Mouse (Mus musculus) spleen, adult 2 months (tissue): ENCODE data around the gene Dip2b. TPM values are rescaled to one million over a fixed set of nuclear protein-coding genes. Genes with fewer than 3 reads are reported as not detected.
A peak's percentile ranks its signal among the peaks of the same experiment; 100 is the strongest.

Experiments used
- DNase-seq, 2 experiments: peaks; one replicate each; pipeline versions ENCODE4 v3.0.0 to v3.0.0-alpha.2; 2012 to 2021; ENCODE audit warnings: low spot score in 2 of 2, low read depth in 1 of 2
- H3K27ac ChIP-seq: fragments of 200-500 bp; 2 replicates; pipeline ENCODE4 v1.5.1; 2012; ENCODE audit warnings: low read length, inconsistent platforms; ENCODE audit not compliant: insufficient read depth
- H3K27me3 ChIP-seq: fragments of 200-500 bp; 2 replicates; pipeline ENCODE4 v1.6.1; 2012; ENCODE audit warnings: mild to moderate bottlenecking, moderate library complexity, low read length, inconsistent platforms; ENCODE audit not compliant: control insufficient read depth, insufficient read depth
- H3K36me3 ChIP-seq: fragments of 200-500 bp; 2 replicates; pipeline ENCODE4 v1.6.1; 2012; ENCODE audit warnings: mild to moderate bottlenecking, low read length, inconsistent platforms; ENCODE audit not compliant: control insufficient read depth, insufficient read depth
- H3K4me1 ChIP-seq: fragments of 200-500 bp; 2 replicates; pipeline ENCODE4 v1.6.1; 2011; ENCODE audit warnings: inconsistent platforms; ENCODE audit not compliant: control insufficient read depth, insufficient read depth, insufficient read length
- H3K4me3 ChIP-seq: fragments of 200-500 bp; 2 replicates; pipeline ENCODE4 v1.5.1; 2011; ENCODE audit warnings: mild to moderate bottlenecking, inconsistent platforms; ENCODE audit not compliant: insufficient read depth, insufficient read length; ENCODE audit errors: extremely low read depth
- CTCF ChIP-seq: fragments of 200-500 bp; IDR thresholded peaks from 2 replicates; pipeline ENCODE4 v1.5.1; 2011; ENCODE audit warnings: mild to moderate bottlenecking, inconsistent platforms; ENCODE audit not compliant: insufficient read depth, insufficient read length, insufficient replicate concordance; ENCODE audit errors: extremely low read depth
- POLR2A ChIP-seq: fragments of 200-500 bp; IDR thresholded peaks from 2 replicates; pipeline ENCODE4 v1.6.1; 2011; ENCODE audit warnings: low read depth, low read length, inconsistent platforms
- WGBS: fragments of 180-500 bp; shearing (Covaris S2); methylation state at CpG from one replicate; pipeline ENCODE4 v1.1.7; 2018; 5-methylcytosine and 5-hydroxymethylcytosine counted together
- polyA plus RNA-seq: library from polyadenylated mRNA; depleted of rRNA; stranded (reverse); fragments of >200 nt; gene quantifications from 2 replicates; pipeline ENCODE4 v1.2.3, GENCODE M21; 2012

Dip2b gene
- polyA plus RNA-seq, 1 experiment = 12.2 TPM

DNA sequence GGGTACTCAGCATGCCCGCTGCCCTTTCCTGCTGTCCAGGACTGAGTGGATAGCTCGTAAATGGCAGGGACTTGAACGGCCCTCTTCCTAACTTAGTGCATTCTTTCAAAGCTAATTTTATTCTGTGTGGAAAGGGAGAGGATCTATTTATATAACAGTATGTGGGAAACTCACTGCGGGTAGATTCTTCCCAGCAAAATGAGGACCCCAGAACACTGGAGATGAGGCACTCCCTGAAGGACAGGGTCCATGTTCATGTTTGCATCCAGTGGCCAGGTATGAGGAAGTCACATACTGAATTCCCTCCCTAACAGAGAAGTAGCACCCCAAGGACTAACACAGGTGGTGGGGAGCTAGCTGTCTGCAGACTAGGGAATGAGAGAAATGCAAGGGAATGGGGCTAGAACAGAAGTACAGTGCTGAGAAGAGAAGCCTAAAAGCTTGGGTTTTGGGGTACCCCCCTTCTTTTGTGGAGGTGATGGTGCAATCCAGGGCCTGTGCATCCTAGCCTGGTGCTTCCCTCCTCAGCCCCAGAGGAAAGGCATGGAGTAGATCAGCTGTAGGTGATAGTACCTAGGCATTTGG, 164.1 kb downstream of the Dip2b start:
- Histone ChIP-seq H3K36me3 (peaks cover 43% of the 10 kb centered on the region), H3K4me3 (no peak overlapping the region), H3K27me3 (no peaks in the 10 kb centered on the region), H3K4me1 (no peaks in the 10 kb centered on the region; the same call in 1 of the 2 replicates), H3K27ac (no peak overlapping the region)
- DNase-seq = no peak
- WGBS = 96% methylated on average over 4 of the region's 4 CpGs
- TF ChIP-seq POLR2A (no peak), CTCF (no peak)

DNA sequence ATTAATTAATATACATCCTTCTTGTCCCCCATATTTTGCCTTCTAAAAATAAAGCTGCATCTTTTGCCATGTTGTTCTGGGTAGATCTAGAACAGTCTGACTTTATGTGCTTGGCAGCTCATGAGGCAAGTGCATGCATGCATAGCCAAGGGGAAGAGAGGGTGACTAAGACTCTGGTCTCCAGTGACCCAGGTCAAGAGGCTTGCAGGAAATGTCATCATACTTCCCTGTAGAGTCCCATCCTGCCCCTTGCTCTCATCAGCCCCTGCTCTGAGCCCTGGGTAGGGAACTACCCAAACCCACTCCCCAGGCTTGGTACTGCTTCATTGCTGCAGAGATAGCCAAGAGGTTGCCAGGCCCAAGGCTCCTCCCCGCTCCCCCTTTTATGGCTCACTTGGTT, 166.1 kb downstream of the Dip2b start:
- H3K36me3 ChIP-seq = peaks cover 44% of the 10 kb centered on the region
- H3K27me3 ChIP-seq = no peaks in the 10 kb centered on the region
- H3K4me3 ChIP-seq = no peak overlapping the region
- TF ChIP-seq CTCF = no peak
- 100% methylated on average over 1 of the region's 1 CpGs for WGBS
- no peak for DNase-seq
- no peaks in the 10 kb centered on the region; the same call in 1 of the 2 replicates for H3K4me1 ChIP-seq
- 0 out of 2 replicates have a peak overlapping the region, but pooled peaks have one; percentile 42 for H3K27ac ChIP-seq

DNA sequence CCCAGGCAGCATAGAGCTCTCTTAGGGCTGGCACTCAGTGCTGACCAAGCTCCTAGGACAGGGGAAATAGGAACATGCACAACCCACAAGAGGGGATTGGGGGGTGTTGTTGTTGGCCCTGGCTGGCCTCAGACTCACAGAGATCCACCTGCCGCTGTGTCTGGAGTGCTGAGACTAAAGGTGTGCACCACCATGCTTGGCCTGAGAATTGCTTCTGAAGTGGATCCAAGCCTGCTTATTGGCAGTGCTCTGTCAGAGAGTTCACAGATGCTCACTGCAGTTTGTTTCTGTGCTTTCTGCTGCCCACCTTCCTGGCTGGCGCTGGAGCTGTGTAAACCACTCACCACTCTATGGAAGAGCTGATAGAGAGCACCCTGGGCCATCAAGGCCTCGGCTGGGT, 171.5 kb downstream of the Dip2b start:
- 96% methylated on average over 3 of the region's 3 CpGs for WGBS
- Histone ChIP-seq H3K27ac (no peak overlapping the region), H3K36me3 (peaks cover 43% of the 10 kb centered on the region), H3K4me1 (no peaks in the 10 kb centered on the region), H3K27me3 (no peaks in the 10 kb centered on the region), H3K4me3 (no peak overlapping the region)
- TF ChIP-seq POLR2A (no peak), CTCF (no peak)
- DNase-seq = no peak

DNA sequence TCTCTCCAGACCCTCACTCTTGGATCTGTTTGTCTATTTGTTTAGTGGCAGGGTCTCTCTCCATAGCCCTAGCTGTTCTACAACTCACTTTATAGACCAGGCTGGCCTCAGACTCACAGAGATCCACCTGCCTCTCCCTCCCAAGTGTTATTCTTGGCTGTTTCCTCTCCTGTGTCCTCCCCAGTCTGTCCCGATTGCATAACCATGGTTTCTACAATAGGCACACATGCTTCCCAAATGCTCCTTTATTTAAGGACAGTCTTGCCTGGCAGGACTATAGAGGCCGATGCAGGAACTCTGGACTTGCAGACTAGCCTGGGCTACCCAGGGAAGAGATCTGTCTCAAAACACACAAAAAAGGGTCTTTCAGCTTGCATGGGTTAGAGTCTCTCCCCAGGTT, 174.9 kb downstream of the Dip2b start:
- TF ChIP-seq CTCF (no peak), POLR2A (no peak)
- no peaks in the 10 kb centered on the region for H3K27me3 ChIP-seq
- H3K27ac ChIP-seq = no peak overlapping the region
- H3K4me1 ChIP-seq = no peaks in the 10 kb centered on the region
- no peak overlapping the region for H3K4me3 ChIP-seq
- 90% methylated on average over 2 of the region's 2 CpGs for WGBS
- peaks cover 39% of the 10 kb centered on the region for H3K36me3 ChIP-seq
- no peak for DNase-seq

DNA sequence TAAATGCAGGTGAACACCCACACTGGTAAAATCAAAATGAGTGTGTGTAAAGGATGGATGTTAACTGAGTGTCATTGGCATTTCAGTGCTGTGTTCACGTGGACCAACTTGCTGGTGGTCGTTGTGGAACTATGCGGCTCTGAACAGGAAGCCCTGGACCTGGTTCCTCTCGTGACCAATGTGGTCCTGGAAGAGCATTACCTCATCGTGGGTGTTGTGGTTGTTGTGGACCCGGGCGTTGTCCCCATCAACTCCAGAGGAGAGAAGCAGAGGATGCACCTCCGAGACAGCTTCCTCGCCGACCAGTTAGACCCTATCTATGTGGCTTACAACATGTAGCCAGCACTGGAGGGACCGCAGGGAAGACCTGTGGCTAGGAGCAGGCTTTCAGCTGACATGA, 176.6 kb downstream of the Dip2b start:
- no peaks in the 10 kb centered on the region for H3K4me1 ChIP-seq
- WGBS = 73% methylated on average over 11 of the region's 11 CpGs
- no peak overlapping the region for H3K27ac ChIP-seq
- no peaks in the 10 kb centered on the region for H3K27me3 ChIP-seq
- no peak for DNase-seq
- peaks cover 30% of the 10 kb centered on the region for H3K36me3 ChIP-seq
- TF ChIP-seq CTCF (no peak), POLR2A (no peak)
- H3K4me3 ChIP-seq = no peak overlapping the region

DNA sequence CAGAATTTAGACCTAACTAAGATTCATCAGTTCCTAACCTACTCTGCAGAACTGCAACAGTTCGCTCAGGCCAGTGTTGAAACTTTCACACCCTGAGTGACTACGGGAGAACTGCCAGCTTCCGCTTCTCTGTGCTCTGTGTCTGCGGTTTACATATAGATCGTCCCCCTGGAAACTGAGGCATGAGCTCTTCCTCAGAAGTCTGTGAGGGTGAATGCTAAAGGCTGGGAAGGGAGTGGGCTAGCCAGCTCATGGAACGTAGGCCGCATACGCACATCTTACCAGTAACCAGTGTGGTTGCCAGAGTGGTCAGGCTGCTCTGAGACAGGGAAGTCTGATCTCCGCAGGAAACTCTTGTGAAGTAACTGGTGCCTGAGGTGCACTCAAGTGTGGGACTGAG, 177.7 kb downstream of the Dip2b start:
- 76% methylated on average over 9 of the region's 9 CpGs for WGBS
- TF ChIP-seq CTCF (no peak), POLR2A (no peak)
- H3K4me1 ChIP-seq = no peaks in the 10 kb centered on the region
- H3K4me3 ChIP-seq = no peak overlapping the region
- no peaks in the 10 kb centered on the region for H3K27me3 ChIP-seq
- DNase-seq = no peak
- H3K36me3 ChIP-seq = peaks cover 22% of the 10 kb centered on the region
- no peak overlapping the region for H3K27ac ChIP-seq

DNA sequence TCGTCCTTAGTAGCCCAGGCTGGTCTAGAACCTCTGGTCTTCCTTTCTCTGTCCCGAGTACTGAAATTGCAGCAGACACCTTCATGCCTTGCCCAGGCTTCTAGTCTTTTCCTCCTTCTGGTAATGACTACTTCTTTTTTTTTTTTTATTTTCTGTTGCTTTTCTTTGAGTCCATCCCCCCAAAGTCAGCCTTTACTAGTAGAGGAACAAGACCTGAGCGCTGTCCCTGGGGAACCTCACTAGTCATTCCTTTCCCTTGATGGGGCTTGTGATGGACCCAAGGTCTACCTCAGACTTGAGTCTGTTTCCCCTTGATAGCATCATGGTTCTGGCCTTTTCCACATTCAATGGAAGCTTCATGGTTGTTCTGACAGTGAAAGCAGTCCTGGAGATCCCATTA, 179.6 kb downstream of the Dip2b start:
- 90% methylated on average over 3 of the region's 3 CpGs for WGBS
- Histone ChIP-seq H3K27ac (no peak overlapping the region), H3K4me3 (no peak overlapping the region), H3K27me3 (no peaks in the 10 kb centered on the region), H3K36me3 (peaks cover 16% of the 10 kb centered on the region), H3K4me1 (no peaks in the 10 kb centered on the region)
- no peak for TF ChIP-seq CTCF
- TF ChIP-seq POLR2A = no peak
- no peak for DNase-seq
